Mouse (Mus musculus): ENCODE results near the gene Uts2b. TPM values are rescaled to one million over a fixed set of nuclear protein-coding genes. Genes with fewer than 3 reads are reported as not detected.
"Not testable (repeated sequence)": the region's sequence is repeated elsewhere in the genome, so short reads cannot be mapped to it uniquely, and the experiment has no call there.

Uts2b gene
- polyA plus RNA-seq, 1 experiment from 2014 or later = not detected

GRCm38 (mm10) chr16:27307189-27307588 lies 62.9 kb downstream of the Uts2b start, which contains the start of gene Ostn:
TSS of gene Ostn (plus strand) at chr16:27307489.
- not testable (repeated sequence) for H3K4me1 ChIP-seq (ENCODE audit: control insufficient read depth, insufficient read depth, low read length); H3K4me2 ChIP-seq (ENCODE audit: low read depth, low read length); H3K9ac ChIP-seq (replicated peaks; ENCODE audit: low read length); DNase-seq (ENCODE audit: low spot score); H3K4me3 ChIP-seq (ENCODE audit: low read depth, low read length); H3K36me3 ChIP-seq (replicated peaks; ENCODE audit: control insufficient read depth, insufficient read depth, low read depth, low read length); ATAC-seq (replicated peaks; ENCODE audit: insufficient number of reproducible peaks, low FRiP score, low TSS enrichment, low read depth); H3K27me3 ChIP-seq (ENCODE audit: control insufficient read depth, insufficient read depth, low read length); H3K27ac ChIP-seq (replicated peaks; ENCODE audit: low read depth, low read length); H3K9me3 ChIP-seq (replicated peaks; ENCODE audit: control insufficient read depth, low read length)
- WGBS = 67% methylated on average over 4 of the region's 4 CpGs

Other genes starting within 250 kb of the Uts2b start
- not detected in 2 replicates for gene Ostn, start 62.8 kb downstream of the Uts2b start, polyA plus RNA-seq (2014; fragmentation: Nextera tagmentation; extraction: Ambion mirVana)
- gene Ccdc50, start 18.6 kb upstream of the Uts2b start, polyA plus RNA-seq (2014; fragmentation: Nextera tagmentation; extraction: Ambion mirVana) = 67.4 and 67.8 TPM in 2 replicates